Mouse (Mus musculus): ENCODE measurements around the gene Gm47189. TPM values are rescaled to one million over a fixed set of nuclear protein-coding genes. Genes with fewer than 3 reads are reported as not detected.

Gene Gm47189
- polyA plus RNA-seq (2014; fragmentation: Illumina TruSeq; extraction: RNeasy Lipid Tissue Mini Kit (QIAGEN cat#74804); ENCODE audit: low read depth, low replicate concordance): not detected

DNA sequence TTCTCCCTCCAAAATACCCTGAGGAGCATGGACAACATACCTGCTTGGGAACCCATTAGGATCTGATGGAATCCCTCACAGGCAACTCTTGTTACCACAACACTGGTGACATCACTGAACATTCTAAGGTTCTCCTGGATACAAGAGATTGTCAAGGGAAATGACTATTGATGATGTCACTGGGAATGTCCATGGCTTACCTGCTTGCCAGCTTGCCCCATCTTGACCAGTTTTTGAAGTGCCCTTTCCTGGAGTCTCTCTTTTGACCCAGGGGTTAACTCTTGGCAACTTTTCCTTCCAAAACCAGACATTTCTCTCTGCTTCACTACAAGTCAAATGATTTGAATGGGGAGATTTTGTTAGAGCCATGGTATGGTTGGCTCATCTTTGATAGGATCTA lies at the start of gene Gm47189:
Gene Gm47189 (minus strand): TSS at position 101 of the 400 bp plus-strand sequence.

GRCm38 (mm10) chr14:41750514-41750913 lies 21.7 kb downstream of the Gm47189 start, which contains the start of gene Gm7929:
Gene Gm7929, minus strand, starts transcription at chr14:41750614.

Other genes with a start within 250 kb of the Gm47189 start
- not detected for gene Gm7970, start 216.9 kb downstream of the Gm47189 start, polyA plus RNA-seq (2014; fragmentation: Illumina TruSeq; extraction: RNeasy Lipid Tissue Mini Kit (QIAGEN cat#74804); ENCODE audit: low read depth, low replicate concordance)
- not detected for gene 1700049E17Rik2, start 199.2 kb downstream of the Gm47189 start, polyA plus RNA-seq (2014; fragmentation: Illumina TruSeq; extraction: RNeasy Lipid Tissue Mini Kit (QIAGEN cat#74804); ENCODE audit: low read depth, low replicate concordance)
- not detected for gene Gm3072, start 147.8 kb downstream of the Gm47189 start, polyA plus RNA-seq (2014; fragmentation: Illumina TruSeq; extraction: RNeasy Lipid Tissue Mini Kit (QIAGEN cat#74804); ENCODE audit: low read depth, low replicate concordance)
- 1.1 TPM for gene Gm3676, start 126.0 kb downstream of the Gm47189 start, polyA plus RNA-seq (2014; fragmentation: Illumina TruSeq; extraction: RNeasy Lipid Tissue Mini Kit (QIAGEN cat#74804); ENCODE audit: low read depth, low replicate concordance)
- not detected for gene Gm8068, start 70.6 kb downstream of the Gm47189 start, polyA plus RNA-seq (2014; fragmentation: Illumina TruSeq; extraction: RNeasy Lipid Tissue Mini Kit (QIAGEN cat#74804); ENCODE audit: low read depth, low replicate concordance)
- gene Gm7929, start 21.8 kb downstream of the Gm47189 start, polyA plus RNA-seq (2014; fragmentation: Illumina TruSeq; extraction: RNeasy Lipid Tissue Mini Kit (QIAGEN cat#74804); ENCODE audit: low read depth, low replicate concordance): not detected
- gene Gm7980, start 134.8 kb upstream of the Gm47189 start, polyA plus RNA-seq (2014; fragmentation: Illumina TruSeq; extraction: RNeasy Lipid Tissue Mini Kit (QIAGEN cat#74804); ENCODE audit: low read depth, low replicate concordance): not detected
- gene 1700049E17Rik1, start 152.5 kb upstream of the Gm47189 start, polyA plus RNA-seq (2014; fragmentation: Illumina TruSeq; extraction: RNeasy Lipid Tissue Mini Kit (QIAGEN cat#74804); ENCODE audit: low read depth, low replicate concordance): not detected
- gene 1700024B05Rik, start 171.6 kb upstream of the Gm47189 start, polyA plus RNA-seq (2014; fragmentation: Illumina TruSeq; extraction: RNeasy Lipid Tissue Mini Kit (QIAGEN cat#74804); ENCODE audit: low read depth, low replicate concordance): not detected
- gene Gm6401, start 195.5 kb upstream of the Gm47189 start, polyA plus RNA-seq (2014; fragmentation: Illumina TruSeq; extraction: RNeasy Lipid Tissue Mini Kit (QIAGEN cat#74804); ENCODE audit: low read depth, low replicate concordance): not detected
- not detected for gene Gm3543, start 210.9 kb upstream of the Gm47189 start, polyA plus RNA-seq (2014; fragmentation: Illumina TruSeq; extraction: RNeasy Lipid Tissue Mini Kit (QIAGEN cat#74804); ENCODE audit: low read depth, low replicate concordance)

Data from adipose tissue, adult 10 weeks (tissue).